Comparison of ENCODE assay signal across 8 mouse cellular contexts in the genomic region with DNA sequence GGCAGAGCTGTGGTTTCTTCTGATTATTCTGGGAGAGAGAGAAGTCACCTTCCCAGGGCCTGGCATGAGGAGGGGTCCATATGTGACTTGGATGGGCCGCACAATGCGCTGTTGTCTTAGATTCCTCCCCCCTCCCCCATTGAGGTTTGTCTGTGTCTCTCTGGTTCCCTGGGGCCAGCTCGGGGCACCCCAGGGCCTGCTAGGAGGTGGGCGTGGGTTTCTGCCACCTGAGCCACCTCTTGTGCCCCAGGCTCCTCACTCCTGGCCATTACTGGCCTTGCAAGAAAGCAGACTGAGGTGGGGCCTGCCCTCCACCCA. TPM values are rescaled to one million over a fixed set of nuclear protein-coding genes. Genes with fewer than 3 reads are reported as not detected.
DNase-seq lines count a peak whose midpoint lies in the region; ATAC-seq and TF ChIP-seq lines count a peak whose summit lies in the region.

No protein-coding gene starts in this region.

- H3K9me3 ChIP-seq in heart, embryonic 12.5 days (replicated peaks), result no peaks in the 10 kb centered on the region
- H3K9me3 ChIP-seq in hindbrain, embryonic 12.5 days (replicated peaks), result no peaks in the 10 kb centered on the region
- no peaks in the 10 kb centered on the region for H3K9me3 ChIP-seq in midbrain, embryonic 11.5 days (ENCODE audit: control insufficient read depth, low read length)

- WGBS in heart, embryonic 12.5 days, result 77% methylated on average over 4 of the region's 4 CpGs
- WGBS in bone marrow, adult 2 months, result 59% methylated on average over 4 of the region's 4 CpGs
- WGBS in hindbrain, embryonic 12.5 days, result 77% methylated on average over 4 of the region's 4 CpGs
- WGBS in midbrain, embryonic 11.5 days, result 69% methylated on average over 4 of the region's 4 CpGs

- peak overlapping the region; percentile 98 for H3K4me2 ChIP-seq in heart, embryonic 12.5 days
- peak overlapping the region; percentile 100 for H3K4me2 ChIP-seq in hindbrain, embryonic 12.5 days (replicated peaks)
- H3K4me2 ChIP-seq in midbrain, embryonic 11.5 days, result peak overlapping the region; percentile 79

- H3K27me3 ChIP-seq in heart, embryonic 12.5 days (replicated peaks), result no peaks in the 10 kb centered on the region
- H3K27me3 ChIP-seq in hindbrain, embryonic 12.5 days, result peaks cover 17% of the 10 kb centered on the region
- H3K27me3 ChIP-seq in midbrain, embryonic 11.5 days (ENCODE audit: control insufficient read depth, insufficient read depth, low read length), result peaks cover 16% of the 10 kb centered on the region

- DNase-seq in heart, postnatal 14 days, result no peak
- no peak for DNase-seq in midbrain, embryonic 11.5 days (ENCODE audit: low spot score, missing footprints)
- no peak for DNase-seq in left cerebral cortex, postnatal 14 days (ENCODE audit: low spot score in 2 of 2)
- DNase-seq in testis, postnatal 14 days (ENCODE audit: low spot score), result no peak
- no peak for DNase-seq in adrenal gland, postnatal 14 days

- H3K4me1 ChIP-seq in heart, embryonic 12.5 days (replicated peaks), result peaks cover 66% of the 10 kb centered on the region
- peaks cover 14% of the 10 kb centered on the region for H3K4me1 ChIP-seq in bone marrow, adult 2 months (ENCODE audit: control insufficient read depth, insufficient read depth, low read length)
- H3K4me1 ChIP-seq in hindbrain, embryonic 12.5 days, result peaks cover 66% of the 10 kb centered on the region
- H3K4me1 ChIP-seq in midbrain, embryonic 11.5 days (ENCODE audit: control insufficient read depth, insufficient read depth, low read length), result peaks cover 42% of the 10 kb centered on the region

- TF ChIP-seq CTCF in bone marrow, adult 2 months (IDR thresholded peaks at IDR 0.05; ENCODE audit: control insufficient read depth, insufficient read depth, low read length), result no peak

- TF ChIP-seq POLR2A in bone marrow, adult 2 months (IDR thresholded peaks at IDR 0.05; ENCODE audit: borderline replicate concordance, control insufficient read depth, low read depth, low read length), result no peak

- peak overlapping the region; percentile 74 for H3K4me3 ChIP-seq in heart, embryonic 12.5 days
- peak overlapping the region; percentile 5 for H3K4me3 ChIP-seq in bone marrow, adult 2 months (replicated peaks; ENCODE audit: control insufficient read depth, low read depth, low read length)
- peak overlapping the region; percentile 3; the same call in 1 of the 2 replicates for H3K4me3 ChIP-seq in hindbrain, embryonic 12.5 days
- H3K4me3 ChIP-seq in midbrain, embryonic 11.5 days (ENCODE audit: low read depth, low read length), result peak overlapping the region; percentile 78; the same call in 1 of the 2 replicates

- H3K27ac ChIP-seq in heart, embryonic 12.5 days (ENCODE audit: poor library complexity, severe bottlenecking), result no peak overlapping the region
- H3K27ac ChIP-seq in bone marrow, adult 2 months (ENCODE audit: control insufficient read depth, insufficient read depth, low read depth, low read length, poor library complexity), result peak overlapping the region; percentile 29; the same call in 1 of the 2 replicates
- no peak overlapping the region for H3K27ac ChIP-seq in hindbrain, embryonic 12.5 days
- no peak overlapping the region for H3K27ac ChIP-seq in midbrain, embryonic 11.5 days (ENCODE audit: low read depth, low read length)

- intact Hi-C loops in heart, postnatal 14 days (cut with DNase I), result loop anchor here (2.0 kb wide), 1 partner anchor 27 kb away; the partner anchor contains the start of gene Pias4
- intact Hi-C loops in left cerebral cortex, postnatal 14 days (cut with DNase I), result no loop called here

- H3K9ac ChIP-seq in heart, embryonic 12.5 days, result peak overlapping the region; percentile 81
- peak overlapping the region; percentile 23; the same call in 1 of the 2 replicates for H3K9ac ChIP-seq in hindbrain, embryonic 12.5 days
- H3K9ac ChIP-seq in midbrain, embryonic 11.5 days (ENCODE audit: low read length), result peak overlapping the region; percentile 25; the same call in 1 of the 2 replicates

- H3K36me3 ChIP-seq in heart, embryonic 12.5 days, result peaks cover 19% of the 10 kb centered on the region
- peaks cover 14% of the 10 kb centered on the region for H3K36me3 ChIP-seq in hindbrain, embryonic 12.5 days
- peaks cover 11% of the 10 kb centered on the region for H3K36me3 ChIP-seq in midbrain, embryonic 11.5 days (ENCODE audit: control insufficient read depth, insufficient read depth, low read length)

- no peak for ATAC-seq in heart, embryonic 12.5 days (ENCODE audit: insufficient number of reproducible peaks, low FRiP score)
- ATAC-seq in hindbrain, embryonic 12.5 days (ENCODE audit: low FRiP score), result no peak
- ATAC-seq in midbrain, embryonic 11.5 days (ENCODE audit: low FRiP score), result no peak

RNA-seq across cellular contexts. Expression of gene Zbtb7a, which starts 4.5 kb away (rescaled TPM):
- 24.7 and 24.8 TPM in 2 replicates for polyA plus RNA-seq in heart, embryonic 12.5 days (2016; fragmentation: Nextera tagmentation; extraction: Ambion mirVana)
- total RNA-seq in heart, postnatal 14 days (2021), result 10 to 100 TPM; 40.8 to 43.2 TPM
- polyA plus RNA-seq in bone marrow, adult 2 months (2011; ENCODE audit: insufficient read depth, insufficient read length, low replicate concordance, missing spikeins), result 28.2 and 31.0 TPM in 2 replicates
- 17.7 and 18.2 TPM in 2 replicates for polyA plus RNA-seq in hindbrain, embryonic 12.5 days (2016; fragmentation: Nextera tagmentation; extraction: Ambion mirVana)
- 5.3 and 5.6 TPM in 2 replicates for polyA plus RNA-seq in midbrain, embryonic 11.5 days (2014; fragmentation: Nextera tagmentation; extraction: Ambion mirVana)
- 10 to 100 TPM; 74.8 to 76.0 TPM for total RNA-seq in left cerebral cortex, postnatal 14 days (2021)
- total RNA-seq in adrenal gland, postnatal 14 days (2021), result 66.9 and 73.8 TPM in 2 replicates

RNA-seq across cellular contexts. Expression of gene Pias4, which starts 28.2 kb away (rescaled TPM):
- 36.0 and 36.1 TPM in 2 replicates for polyA plus RNA-seq in heart, embryonic 12.5 days (2016; fragmentation: Nextera tagmentation; extraction: Ambion mirVana)
- 10 to 100 TPM; 15.2 to 18.3 TPM for total RNA-seq in heart, postnatal 14 days (2021)
- 11.1 and 29.0 TPM in 2 replicates for polyA plus RNA-seq in bone marrow, adult 2 months (2011; ENCODE audit: insufficient read depth, insufficient read length, low replicate concordance, missing spikeins)
- polyA plus RNA-seq in hindbrain, embryonic 12.5 days (2016; fragmentation: Nextera tagmentation; extraction: Ambion mirVana), result 56.7 and 59.2 TPM in 2 replicates
- 42.1 and 46.5 TPM in 2 replicates for polyA plus RNA-seq in midbrain, embryonic 11.5 days (2014; fragmentation: Nextera tagmentation; extraction: Ambion mirVana)
- total RNA-seq in left cerebral cortex, postnatal 14 days (2021), result 10 to 100 TPM; 23.7 to 29.9 TPM
- total RNA-seq in adrenal gland, postnatal 14 days (2021), result 27.3 and 28.3 TPM in 2 replicates

RNA-seq across cellular contexts. Expression of gene Map2k2, which starts 33.8 kb away (rescaled TPM):
- polyA plus RNA-seq in heart, embryonic 12.5 days (2016; fragmentation: Nextera tagmentation; extraction: Ambion mirVana), result 161 and 165 TPM in 2 replicates
- 100 to 1,000 TPM; 115 to 122 TPM for total RNA-seq in heart, postnatal 14 days (2021)
- 57.6 and 108 TPM in 2 replicates for polyA plus RNA-seq in bone marrow, adult 2 months (2011; ENCODE audit: insufficient read depth, insufficient read length, low replicate concordance, missing spikeins)
- 223 and 232 TPM in 2 replicates for polyA plus RNA-seq in hindbrain, embryonic 12.5 days (2016; fragmentation: Nextera tagmentation; extraction: Ambion mirVana)
- 189 and 210 TPM in 2 replicates for polyA plus RNA-seq in midbrain, embryonic 11.5 days (2014; fragmentation: Nextera tagmentation; extraction: Ambion mirVana)
- total RNA-seq in left cerebral cortex, postnatal 14 days (2021), result 100 to 1,000 TPM; 116 to 122 TPM
- total RNA-seq in adrenal gland, postnatal 14 days (2021), result 161 and 163 TPM in 2 replicates

RNA-seq across cellular contexts. Expression of gene Eef2, which starts 36.9 kb away (rescaled TPM):
- 408 and 433 TPM in 2 replicates for polyA plus RNA-seq in heart, embryonic 12.5 days (2016; fragmentation: Nextera tagmentation; extraction: Ambion mirVana)
- 1,000 to 10,000 TPM; 1,113 to 1,165 TPM for total RNA-seq in heart, postnatal 14 days (2021)
- 347 and 468 TPM in 2 replicates for polyA plus RNA-seq in bone marrow, adult 2 months (2011; ENCODE audit: insufficient read depth, insufficient read length, low replicate concordance, missing spikeins)
- polyA plus RNA-seq in hindbrain, embryonic 12.5 days (2016; fragmentation: Nextera tagmentation; extraction: Ambion mirVana), result 539 TPM in 2 replicates
- 398 and 422 TPM in 2 replicates for polyA plus RNA-seq in midbrain, embryonic 11.5 days (2014; fragmentation: Nextera tagmentation; extraction: Ambion mirVana)
- total RNA-seq in left cerebral cortex, postnatal 14 days (2021), result 100 to 1,000 TPM; 936 to 941 TPM
- total RNA-seq in adrenal gland, postnatal 14 days (2021), result 1,390 and 1,511 TPM in 2 replicates

RNA-seq across cellular contexts. Expression of gene Creb3l3, which starts 40.8 kb away (rescaled TPM):
- 0.31 and 0.47 TPM in 2 replicates for polyA plus RNA-seq in heart, embryonic 12.5 days (2016; fragmentation: Nextera tagmentation; extraction: Ambion mirVana)
- total RNA-seq in heart, postnatal 14 days (2021), result under 1 TPM; 0.69 to 0.90 TPM
- 0.87 TPM in 1 of 2 replicates, not detected in the other for polyA plus RNA-seq in bone marrow, adult 2 months (2011; ENCODE audit: insufficient read depth, insufficient read length, low replicate concordance, missing spikeins)
- 0.12 and 0.46 TPM in 2 replicates for polyA plus RNA-seq in hindbrain, embryonic 12.5 days (2016; fragmentation: Nextera tagmentation; extraction: Ambion mirVana)
- polyA plus RNA-seq in midbrain, embryonic 11.5 days (2014; fragmentation: Nextera tagmentation; extraction: Ambion mirVana), result 0.08 and 0.34 TPM in 2 replicates
- under 1 TPM; 0.15 to 0.44 TPM for total RNA-seq in left cerebral cortex, postnatal 14 days (2021)
- total RNA-seq in adrenal gland, postnatal 14 days (2021), result 2.5 and 26.5 TPM in 2 replicates

Comparison
In these comparisons a context has a peak if more than half of its experiments do, and no peak if none do; other contexts are left out.
1. H3K4me3 ChIP-seq: peak in every context shown above with its lines; median percentile 78 in midbrain, embryonic 11.5 days; 74 in heart, embryonic 12.5 days; 5 in bone marrow, adult 2 months; 3 in hindbrain, embryonic 12.5 days.
2. H3K9ac ChIP-seq: peak in every context shown above with its lines; median percentile 81 in heart, embryonic 12.5 days; 25 in midbrain, embryonic 11.5 days; 23 in hindbrain, embryonic 12.5 days.